Comparison of ENCODE assay signal across 7 mouse cellular contexts in the genomic region with DNA sequence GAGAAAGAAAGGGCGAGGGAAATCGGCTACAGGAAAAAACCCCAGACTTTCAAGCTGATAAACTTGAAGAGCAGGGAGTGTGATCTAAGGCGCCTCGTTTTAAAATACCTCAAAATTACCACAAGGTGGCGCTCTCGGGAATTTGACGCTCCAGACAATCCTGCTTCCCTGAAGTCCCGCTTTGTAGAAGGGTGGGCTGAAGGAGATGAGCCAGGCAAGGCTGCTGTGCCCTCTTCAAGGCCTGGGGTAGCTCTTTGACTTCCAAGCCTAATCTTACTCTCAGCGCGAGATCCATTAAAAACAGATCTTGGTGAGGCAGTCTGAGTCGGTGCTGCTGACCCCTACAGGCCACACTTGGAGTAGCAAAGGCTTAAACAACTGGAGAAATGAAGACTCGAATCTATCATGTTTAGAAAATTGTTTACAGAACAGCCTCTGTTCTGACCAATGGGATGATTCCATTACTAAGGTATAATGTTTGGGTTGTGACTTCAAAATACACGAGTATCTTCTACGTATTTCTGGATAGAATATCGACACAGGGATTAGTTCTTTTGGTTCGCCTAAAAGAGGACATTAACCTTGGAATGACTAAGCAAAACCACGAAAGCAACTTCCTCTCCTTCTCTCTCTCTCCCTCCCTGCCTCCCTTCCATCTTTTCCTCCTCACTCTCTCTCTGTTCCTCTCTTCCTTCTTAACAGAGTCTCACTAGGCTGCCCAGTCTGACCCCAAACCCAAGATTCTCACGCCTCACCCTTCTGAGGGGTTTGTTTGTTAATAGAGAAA.
DNase-seq lines count a peak whose midpoint lies in the region; ATAC-seq lines count a peak whose summit lies in the region.

No protein-coding gene starts in this region.

- peak; percentile 47 for DNase-seq in adrenal gland, adult 8-10 months
- DNase-seq in embryo, embryonic 11 days, result peak; percentile 82
- peak; percentile 21 to 57 for DNase-seq in gastrocnemius, postnatal 36 days
- DNase-seq in left cerebral cortex, postnatal 36 days (ENCODE audit: low spot score in 2 of 2), result peak; percentile 48 to 55
- peak; percentile 70 for DNase-seq in midbrain, embryonic 10.5 days (ENCODE audit: low spot score)
- peak; percentile 5 to 14 for DNase-seq in right cerebral cortex, postnatal 36 days (ENCODE audit: low spot score in 2 of 2)

- H3K4me3 ChIP-seq in intestine, embryonic 16.5 days (ENCODE audit: low read length), result peak overlapping the region; percentile 38
- H3K4me3 ChIP-seq in midbrain, embryonic 10.5 days, result peak overlapping the region; percentile 42

- no peak overlapping the region for H3K27ac ChIP-seq in intestine, embryonic 16.5 days (ENCODE audit: low read length)
- peak overlapping the region; percentile 66; the same call in 1 of the 2 replicates for H3K27ac ChIP-seq in midbrain, embryonic 10.5 days (replicated peaks)

- ATAC-seq in intestine, embryonic 16.5 days, result peak; percentile 83

- H3K27me3 ChIP-seq in intestine, embryonic 16.5 days (replicated peaks; ENCODE audit: control insufficient read depth, insufficient read depth, low read length), result no peaks in the 10 kb centered on the region
- no peaks in the 10 kb centered on the region for H3K27me3 ChIP-seq in midbrain, embryonic 10.5 days (ENCODE audit: low read depth, poor library complexity, severe bottlenecking)

- WGBS in intestine, embryonic 16.5 days, result 23% methylated on average over 18 of the region's 18 CpGs
- WGBS in midbrain, embryonic 10.5 days, result 27% methylated on average over 18 of the region's 18 CpGs

- no peaks in the 10 kb centered on the region for H3K9me3 ChIP-seq in intestine, embryonic 16.5 days (ENCODE audit: control insufficient read depth, low read length)
- H3K9me3 ChIP-seq in midbrain, embryonic 10.5 days (replicated peaks), result no peaks in the 10 kb centered on the region

- 0 out of 2 replicates have a peak, but pooled peaks cover 3% of the 10 kb centered on the region for H3K4me1 ChIP-seq in intestine, embryonic 16.5 days (ENCODE audit: control insufficient read depth, insufficient read depth, low read length)
- H3K4me1 ChIP-seq in midbrain, embryonic 10.5 days, result no peaks in the 10 kb centered on the region

- no peaks in the 10 kb centered on the region for H3K36me3 ChIP-seq in intestine, embryonic 16.5 days (ENCODE audit: control insufficient read depth, insufficient read depth, low read length)
- H3K36me3 ChIP-seq in midbrain, embryonic 10.5 days, result no peaks in the 10 kb centered on the region

- peak overlapping the region; percentile 57; the same call in 1 of the 2 replicates for H3K9ac ChIP-seq in intestine, embryonic 16.5 days (ENCODE audit: low read depth, low read length)

- intact Hi-C loops in gastrocnemius, postnatal 36 days (cut with DNase I), result loop anchor here (5.0 kb wide), 2 partner anchors 85 to 605 kb away; a partner anchor contains a TSS
- intact Hi-C loops in left cerebral cortex, postnatal 36 days (cut with DNase I), result loop anchor here (2.0 to 5.0 kb wide), 2 partner anchors 87 to 605 kb away; a partner anchor contains a TSS

- H3K4me2 ChIP-seq in intestine, embryonic 16.5 days (ENCODE audit: low read depth, low read length), result peak overlapping the region; percentile 45

Comparison
In these comparisons a context has a peak if more than half of its experiments do, and no peak if none do; other contexts are left out.
1. DNase-seq: peak in every context shown above with its lines; median percentile 82 in embryo, embryonic 11 days; 70 in midbrain, embryonic 10.5 days; 52 in left cerebral cortex, postnatal 36 days; 47 in adrenal gland, adult 8-10 months; 39 in gastrocnemius, postnatal 36 days; 10 in right cerebral cortex, postnatal 36 days.